Mouse (Mus musculus) myocyte (in vitro differentiated cells): Measurements from ENCODE around the gene Osbpl6.

Experiments used
- CEBPB ChIP-seq: IDR thresholded peaks from 2 replicates; pipeline ENCODE4 v1.6.1; 2011; ENCODE audit warnings: mild to moderate bottlenecking, moderate library complexity; ENCODE audit not compliant: poor library complexity, insufficient read depth, severe bottlenecking
- E2F4 ChIP-seq: IDR thresholded peaks from one replicate; pipeline ENCODE4 v1.6.1; 2011; ENCODE audit warnings: mild to moderate bottlenecking, control low read depth, moderate library complexity; ENCODE audit not compliant: insufficient read depth
- MAX ChIP-seq: IDR thresholded peaks from one replicate; pipeline ENCODE4 v1.6.1; 2011; ENCODE audit warnings: low read depth, mild to moderate bottlenecking, control low read depth
- MYOD1 ChIP-seq, 3 experiments: IDR thresholded peaks; one replicate each; pipeline ENCODE4 v1.6.1; 2011; ENCODE audit warnings: control low read depth in 2 of 3, low read depth in 2 of 3, mild to moderate bottlenecking in 2 of 3, moderate library complexity in 1 of 3; ENCODE audit not compliant: insufficient read length in 2 of 3, control insufficient read depth in 1 of 3
- MYOG ChIP-seq, 3 experiments: IDR thresholded peaks; one replicate each; pipeline ENCODE4 v1.6.1; 2011; ENCODE audit warnings: control low read depth in 2 of 3, low read depth in 2 of 3, mild to moderate bottlenecking in 2 of 3; ENCODE audit not compliant: insufficient read length in 2 of 3, control insufficient read depth in 1 of 3, insufficient read depth in 1 of 3
- POLR2A ChIP-seq: IDR thresholded peaks from one replicate; pipeline ENCODE4 v1.6.1; 2011; ENCODE audit warnings: low read depth, mild to moderate bottlenecking, control low read depth, moderate library complexity; ENCODE audit not compliant: insufficient read length
- POLR2AphosphoS2 ChIP-seq: IDR thresholded peaks from one replicate; pipeline ENCODE4 v1.6.1; 2011; ENCODE audit warnings: low read depth, control low read depth; ENCODE audit not compliant: insufficient read length
- REST ChIP-seq: IDR thresholded peaks from one replicate; pipeline ENCODE4 v1.6.1; 2011; ENCODE audit warnings: mild to moderate bottlenecking, control low read depth, moderate library complexity; ENCODE audit not compliant: insufficient read depth, insufficient read length
- SRF ChIP-seq: IDR thresholded peaks from one replicate; pipeline ENCODE4 v1.6.1; 2011; ENCODE audit warnings: low read depth; ENCODE audit not compliant: control insufficient read depth, insufficient read length
- TCF12 ChIP-seq: IDR thresholded peaks from one replicate; pipeline ENCODE4 v1.6.1; 2011; ENCODE audit warnings: mild to moderate bottlenecking, control low read depth; ENCODE audit not compliant: poor library complexity, insufficient read depth, severe bottlenecking
- TCF3 ChIP-seq: IDR thresholded peaks from one replicate; pipeline ENCODE4 v1.6.1; 2011; ENCODE audit warnings: low read depth, control low read depth; ENCODE audit not compliant: insufficient read length
- USF1 ChIP-seq: IDR thresholded peaks from one replicate; pipeline ENCODE4 v1.6.1; 2011; ENCODE audit warnings: low read depth, mild to moderate bottlenecking, control low read depth, moderate library complexity

DNA sequence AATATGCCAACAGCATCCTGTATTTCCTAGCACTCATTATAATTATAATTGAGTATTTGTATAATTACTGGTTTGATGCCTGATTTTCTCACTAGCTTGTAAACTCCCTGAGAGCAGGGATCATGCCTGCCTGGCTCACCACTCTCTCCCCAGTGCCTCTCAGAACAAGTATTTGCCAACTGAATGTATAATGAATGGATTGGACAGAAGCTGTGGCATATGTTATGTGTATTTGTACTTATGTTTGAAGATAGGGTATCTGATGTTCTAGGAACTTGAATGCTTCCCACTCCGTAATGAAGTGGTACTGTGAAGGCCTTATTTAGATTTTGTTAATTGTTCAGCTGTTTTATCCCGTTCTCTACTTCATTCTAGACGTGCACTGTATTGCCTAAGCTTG is 24.2 kb downstream of the Osbpl6 start:
- TF ChIP-seq POLR2A (no peak), MAX (no peak), E2F4 (no peak), TCF12 (no peak), MYOG (IDR thresholded peaks at IDR 0.05; ENCODE audit: control insufficient read depth in 1 of 3, insufficient read depth in 1 of 3, insufficient read length in 2 of 3, low read depth in 2 of 3) (no peak), CEBPB (no peak), USF1 (no peak), TCF3 (no peak), REST (no peak), POLR2AphosphoS2 (no peak), SRF (no peak), MYOD1 (IDR thresholded peaks at IDR 0.05; ENCODE audit: control insufficient read depth in 1 of 3, insufficient read length in 2 of 3, low read depth in 2 of 3) (no peak)
